Mouse (Mus musculus): ENCODE data around the gene Olfr1326-ps1. TPM values are rescaled to one million over a fixed set of nuclear protein-coding genes. Genes with fewer than 3 reads are reported as not detected.

The Olfr1326-ps1 gene
- not detected for total RNA-seq (2021)
- long read RNA-seq, experiment 1: 0 reads
- long read RNA-seq, experiment 2: 0 reads

- no peak for DNase-seq (ENCODE audit: low spot score in 2 of 2)
Measured at GRCm38 (mm10) chrX:74574788-74575187, at the start of gene Olfr1326-ps1. Gene Olfr1326-ps1 (minus strand): TSS chrX:74574888.

- DNase-seq (ENCODE audit: low spot score in 2 of 2): no peak
Measured at GRCm38 (mm10) chrX:74592379-74592778, 17.7 kb upstream of the Olfr1326-ps1 start, which contains the start of gene Olfr1325. Gene Olfr1325 (plus strand): TSS chrX:74592679.

Other genes with a start within 250 kb of the Olfr1326-ps1 start
- 10 to 100 TPM in 1 of 2 experiments, 1 to 10 TPM in 1; 9.9 to 10.2 TPM for gene Plxna3, start 245.8 kb downstream of the Olfr1326-ps1 start, total RNA-seq (2021)
- gene Lage3, start 221.3 kb downstream of the Olfr1326-ps1 start, total RNA-seq (2021): 10 to 100 TPM; 39.8 to 48.0 TPM
- gene Ubl4a, start 201.7 kb downstream of the Olfr1326-ps1 start, total RNA-seq (2021): 10 to 100 TPM; 46.4 to 50.2 TPM
- gene Slc10a3, start 201.5 kb downstream of the Olfr1326-ps1 start, total RNA-seq (2021): 1 to 10 TPM; 5.5 to 6.7 TPM
- gene Fam3a, start 181.6 kb downstream of the Olfr1326-ps1 start, total RNA-seq (2021): 10 to 100 TPM; 20.7 to 26.2 TPM
- 10 to 100 TPM; 35.2 to 39.4 TPM for gene Ikbkg, start 181.6 kb downstream of the Olfr1326-ps1 start, total RNA-seq (2021)
- 10 to 100 TPM; 14.0 to 16.2 TPM for gene G6pdx, start 145.7 kb downstream of the Olfr1326-ps1 start, total RNA-seq (2021)
- not detected for gene Gm6880, start 93.5 kb downstream of the Olfr1326-ps1 start, total RNA-seq (2021)
- gene Olfr1325, start 17.8 kb upstream of the Olfr1326-ps1 start, total RNA-seq (2021): not detected
- under 1 TPM in 1 of 2 experiments, not detected in 1; 0.10 TPM for gene Gm5640, start 70.7 kb upstream of the Olfr1326-ps1 start, total RNA-seq (2021)
- not detected for gene Gm6890, start 166.0 kb upstream of the Olfr1326-ps1 start, total RNA-seq (2021)